Mouse (Mus musculus): ENCODE measurements at regions not wholly inside any gene's neighbourhood (a gene's known extent, or its start where the extent isn't known, plus 50 kb on each side); places are given as distances from the start of the nearest gene placed in this dataset.

DNA sequence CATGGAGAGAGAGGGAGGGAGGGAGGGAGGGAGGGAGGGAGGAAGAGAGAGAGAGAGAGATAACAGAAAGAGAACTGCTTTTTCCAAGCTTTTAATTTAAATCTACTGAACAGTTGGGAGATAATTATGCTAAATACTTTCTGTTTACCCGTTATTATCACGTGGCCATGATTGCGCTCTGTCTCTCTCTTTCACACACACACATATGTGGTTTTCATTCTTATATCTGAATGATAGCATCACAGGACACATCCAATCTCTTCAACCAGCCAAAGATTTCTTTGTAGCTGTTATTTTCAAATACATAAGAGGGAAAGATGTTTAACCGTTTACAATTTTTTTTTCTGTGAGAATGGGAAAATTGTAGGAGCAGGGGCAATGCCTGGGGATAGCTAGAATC is 627.1 kb downstream of the Pard3 start:
- H3K4me1 ChIP-seq (ENCODE audit: insufficient read depth), result no peaks in the 10 kb centered on the region
- no peaks in the 10 kb centered on the region for H3K36me3 ChIP-seq (ENCODE audit: insufficient read depth)
- H3K27ac ChIP-seq (ENCODE audit: low read depth, low read length), result no peak overlapping the region; the same call in 1 of the 2 replicates
- TF ChIP-seq CTCF (IDR thresholded peaks at IDR 0.05; ENCODE audit: low read depth), result no peak
- WGBS, result 41% methylated on average over 4 of the region's 4 CpGs
- H3K4me3 ChIP-seq (ENCODE audit: low read depth, low read length), result no peak overlapping the region
- DNase-seq, result peak; percentile 47
- no peaks in the 10 kb centered on the region for H3K9me3 ChIP-seq (ENCODE audit: low read length)
- H3K9ac ChIP-seq, result no peak overlapping the region
- H3K27me3 ChIP-seq (ENCODE audit: insufficient read depth, low read length), result no peaks in the 10 kb centered on the region
- H3K4me2 ChIP-seq (ENCODE audit: low read depth), result no peak overlapping the region
- peak; percentile 61 for ATAC-seq

DNA sequence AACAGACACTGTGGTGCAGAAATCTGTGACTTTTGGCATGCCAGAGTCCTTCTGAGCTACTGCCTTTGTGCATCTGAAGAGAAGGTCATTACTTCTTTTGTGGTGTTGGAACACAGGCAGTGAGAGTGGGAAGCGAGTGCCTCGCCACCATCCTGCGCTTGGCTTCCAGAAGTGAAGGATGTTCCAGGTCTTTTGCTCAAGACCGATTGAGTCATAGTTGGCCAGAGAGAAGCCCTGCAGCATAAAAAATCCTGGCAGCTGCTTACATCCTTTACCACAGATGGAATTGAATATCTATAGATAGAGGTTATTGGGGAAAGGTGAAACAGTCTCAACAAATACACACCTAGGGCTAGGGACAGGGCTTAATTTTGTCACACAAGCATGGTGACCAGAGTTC is 634.7 kb downstream of the Pard3 start:
- Histone ChIP-seq H3K4me3 (ENCODE audit: low read depth, low read length) (no peak overlapping the region), H3K27ac (ENCODE audit: low read depth, low read length) (no peak overlapping the region), H3K9me3 (ENCODE audit: low read length) (no peaks in the 10 kb centered on the region), H3K27me3 (ENCODE audit: insufficient read depth, low read length) (no peaks in the 10 kb centered on the region), H3K4me1 (ENCODE audit: insufficient read depth) (no peaks in the 10 kb centered on the region), H3K4me2 (ENCODE audit: low read depth) (no peak overlapping the region), H3K36me3 (ENCODE audit: insufficient read depth) (no peaks in the 10 kb centered on the region), H3K9ac (no peak overlapping the region)
- DNase-seq, result no peak
- WGBS, result 87% methylated on average over 4 of the region's 4 CpGs
- no peak for TF ChIP-seq CTCF (IDR thresholded peaks at IDR 0.05; ENCODE audit: low read depth)
- ATAC-seq, result no peak

DNA sequence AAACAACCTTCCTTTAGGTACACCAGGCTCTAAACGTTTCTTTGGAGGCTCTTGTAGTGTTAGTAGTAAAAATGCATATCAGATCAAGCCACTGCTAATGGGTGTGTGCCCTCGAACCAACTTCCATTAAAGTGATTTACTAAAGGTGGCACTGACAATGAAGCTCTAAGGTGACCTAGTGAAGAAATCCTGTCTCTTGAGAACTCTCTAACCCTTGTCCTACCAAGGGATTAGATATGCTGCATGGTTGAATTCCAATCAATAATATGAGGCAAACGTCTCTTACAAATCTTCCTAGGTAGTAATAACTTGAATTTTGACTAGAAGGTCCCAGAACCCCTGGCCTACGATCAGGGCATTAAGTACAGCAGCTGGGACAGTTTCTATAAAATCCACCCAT is 640.7 kb downstream of the Pard3 start:
- Histone ChIP-seq H3K9ac (no peak overlapping the region), H3K4me2 (ENCODE audit: low read depth) (no peak overlapping the region), H3K27ac (ENCODE audit: low read depth, low read length) (no peak overlapping the region), H3K36me3 (ENCODE audit: insufficient read depth) (no peaks in the 10 kb centered on the region), H3K4me1 (ENCODE audit: insufficient read depth) (peaks cover 9% of the 10 kb centered on the region; the same call in 1 of the 2 replicates), H3K27me3 (ENCODE audit: insufficient read depth, low read length) (no peaks in the 10 kb centered on the region), H3K9me3 (ENCODE audit: low read length) (no peaks in the 10 kb centered on the region), H3K4me3 (ENCODE audit: low read depth, low read length) (no peak overlapping the region)
- ATAC-seq, result no peak
- no peak for TF ChIP-seq CTCF (IDR thresholded peaks at IDR 0.05; ENCODE audit: low read depth)
- WGBS, result 86% methylated on average over 4 of the region's 4 CpGs
- no peak for DNase-seq

DNA sequence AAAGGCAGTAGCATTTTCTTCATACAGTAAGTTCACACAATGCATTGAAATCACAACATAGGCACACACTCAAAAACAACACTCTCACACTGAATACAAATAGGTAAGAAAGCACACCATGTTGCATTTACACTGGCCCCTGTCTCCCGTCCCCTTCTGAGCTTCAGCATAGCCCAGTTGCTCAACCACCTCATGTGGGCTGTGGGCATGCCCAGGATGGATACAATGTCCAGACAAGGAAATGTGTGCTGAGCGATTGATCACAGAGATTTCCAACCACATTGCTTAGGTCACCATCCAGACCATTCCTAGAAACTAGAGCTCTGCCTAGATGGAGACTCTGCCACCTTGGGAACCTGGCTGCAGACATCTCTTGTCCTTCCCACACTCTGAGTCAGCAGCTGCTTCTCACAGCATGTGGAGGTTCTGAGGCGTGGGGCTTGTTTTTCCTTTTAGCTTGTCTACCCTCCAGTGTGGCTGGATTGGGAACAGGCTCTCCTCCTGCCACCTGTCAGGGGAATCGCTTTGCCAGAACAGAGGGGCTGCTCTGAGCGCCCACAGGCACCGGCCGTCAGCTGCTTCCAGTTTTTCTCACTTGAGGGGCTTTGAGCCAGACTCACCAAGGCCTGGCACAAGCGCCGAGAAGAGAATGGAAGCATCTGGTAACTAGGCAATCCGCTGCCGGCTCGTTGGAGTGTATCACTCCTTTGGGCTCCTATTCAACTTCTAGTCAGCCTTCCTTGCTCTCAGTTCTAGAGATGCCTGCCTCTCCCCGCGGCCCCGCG is 642.5 kb downstream of the Pard3 start:
- Histone ChIP-seq H3K9ac (no peak overlapping the region), H3K4me2 (ENCODE audit: low read depth) (peak overlapping the region; percentile 17; the same call in 1 of the 2 replicates), H3K27ac (ENCODE audit: low read depth, low read length) (peak overlapping the region; percentile 67), H3K27me3 (ENCODE audit: insufficient read depth, low read length) (no peaks in the 10 kb centered on the region), H3K9me3 (ENCODE audit: low read length) (no peaks in the 10 kb centered on the region), H3K36me3 (ENCODE audit: insufficient read depth) (no peaks in the 10 kb centered on the region), H3K4me3 (ENCODE audit: low read depth, low read length) (no peak overlapping the region), H3K4me1 (ENCODE audit: insufficient read depth) (peaks cover 9% of the 10 kb centered on the region; the same call in 1 of the 2 replicates)
- DNase-seq (peak; percentile 88), ATAC-seq (peak; percentile 96)
- 32% methylated on average over 16 of the region's 16 CpGs for WGBS
- TF ChIP-seq CTCF (IDR thresholded peaks at IDR 0.05; ENCODE audit: low read depth), result no peak

DNA sequence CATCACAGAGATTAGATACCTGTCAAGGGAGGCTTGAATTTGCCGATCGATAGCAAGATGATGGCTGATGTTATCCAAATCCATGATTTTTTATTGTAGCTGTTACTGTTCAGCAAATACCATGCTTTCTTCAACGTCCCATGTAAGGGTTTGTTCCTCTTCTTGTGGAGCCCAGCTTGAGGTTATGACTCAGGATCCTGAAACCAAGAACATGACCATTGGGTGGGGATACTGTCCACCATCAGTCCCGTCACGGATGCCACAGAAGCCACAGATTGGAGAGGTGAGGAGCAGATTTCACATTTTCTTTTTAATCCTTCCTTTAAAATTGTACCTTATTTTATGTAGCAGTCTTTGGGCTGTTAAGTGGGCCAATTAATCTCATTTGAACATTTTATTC is 645.7 kb downstream of the Pard3 start:
- Histone ChIP-seq H3K9ac (no peak overlapping the region), H3K9me3 (ENCODE audit: low read length) (no peaks in the 10 kb centered on the region), H3K4me3 (ENCODE audit: low read depth, low read length) (no peak overlapping the region), H3K27ac (ENCODE audit: low read depth, low read length) (no peak overlapping the region), H3K4me1 (ENCODE audit: insufficient read depth) (peaks cover 9% of the 10 kb centered on the region; the same call in 1 of the 2 replicates), H3K4me2 (ENCODE audit: low read depth) (no peak overlapping the region), H3K27me3 (ENCODE audit: insufficient read depth, low read length) (no peaks in the 10 kb centered on the region), H3K36me3 (ENCODE audit: insufficient read depth) (no peaks in the 10 kb centered on the region)
- 97% methylated on average over 5 of the region's 5 CpGs for WGBS
- DNase-seq, result no peak
- no peak for ATAC-seq
- no peak for TF ChIP-seq CTCF (IDR thresholded peaks at IDR 0.05; ENCODE audit: low read depth)

DNA sequence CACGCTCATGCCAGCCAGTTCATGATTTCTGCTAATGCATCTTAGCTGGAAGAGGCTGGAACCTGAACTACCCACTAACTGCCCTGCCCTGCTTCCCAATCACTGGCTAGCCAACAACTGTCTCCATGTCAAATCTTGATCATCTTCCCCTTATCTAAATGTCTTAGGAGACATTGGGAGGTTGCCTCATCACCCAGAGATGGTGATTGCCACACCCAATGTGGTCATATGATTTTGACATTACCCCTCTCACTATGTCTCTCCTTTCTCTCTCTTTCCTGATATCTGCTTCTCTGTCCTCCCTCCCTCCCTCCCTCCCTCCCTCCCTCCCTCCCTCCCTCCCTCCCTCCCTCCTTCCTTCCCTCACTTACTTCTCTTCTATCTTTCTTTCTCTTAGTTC is 643.3 kb upstream of the Nrp1 start:
- 97% methylated on average over 1 of the region's 1 CpGs for WGBS

DNA sequence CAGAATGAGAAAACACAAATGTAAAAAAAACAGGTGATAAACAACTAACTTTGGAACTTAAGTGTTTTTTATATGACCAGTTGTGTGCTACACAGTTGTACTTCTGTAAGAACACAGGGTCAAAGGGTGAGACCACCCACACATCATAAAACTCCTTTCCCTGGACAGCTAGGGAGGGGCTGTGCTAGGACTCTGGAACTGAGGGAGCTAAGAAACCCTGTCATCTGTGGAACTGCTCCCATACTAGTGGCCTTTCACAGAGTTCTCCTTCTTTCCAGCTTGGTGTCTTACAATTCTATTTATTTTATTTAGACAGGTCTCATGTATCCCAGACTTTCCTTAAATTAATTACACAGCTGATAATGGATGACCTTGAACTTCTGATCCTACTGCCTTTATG is 640.4 kb upstream of the Nrp1 start:
- H3K4me2 ChIP-seq (ENCODE audit: low read depth), result no peak overlapping the region

More for the DNA sequence above, 643.3 kb upstream of the Nrp1 start:
- no peak overlapping the region for H3K4me2 ChIP-seq (ENCODE audit: low read depth)
- TF ChIP-seq CTCF (IDR thresholded peaks at IDR 0.05; ENCODE audit: low read depth), result no peak
- DNase-seq (no peak), ATAC-seq (no peak)
- no peaks in the 10 kb centered on the region for H3K27me3 ChIP-seq (ENCODE audit: insufficient read depth, low read length)
- no peak overlapping the region for H3K4me3 ChIP-seq (ENCODE audit: low read depth, low read length)
- no peaks in the 10 kb centered on the region for H3K36me3 ChIP-seq (ENCODE audit: insufficient read depth)
- peaks cover under 1% of the 10 kb centered on the region; the same call in 1 of the 2 replicates for H3K4me1 ChIP-seq (ENCODE audit: insufficient read depth)
- no peak overlapping the region for H3K9ac ChIP-seq
- no peaks in the 10 kb centered on the region for H3K9me3 ChIP-seq (ENCODE audit: low read length)
- H3K27ac ChIP-seq (ENCODE audit: low read depth, low read length), result no peak overlapping the region

More for the DNA sequence above, 640.4 kb upstream of the Nrp1 start:
- Histone ChIP-seq H3K36me3 (ENCODE audit: insufficient read depth) (no peaks in the 10 kb centered on the region), H3K27me3 (ENCODE audit: insufficient read depth, low read length) (no peaks in the 10 kb centered on the region), H3K9ac (no peak overlapping the region), H3K4me1 (ENCODE audit: insufficient read depth) (peaks cover 6% of the 10 kb centered on the region; the same call in 1 of the 2 replicates), H3K9me3 (ENCODE audit: low read length) (no peaks in the 10 kb centered on the region), H3K4me3 (ENCODE audit: low read depth, low read length) (no peak overlapping the region), H3K27ac (ENCODE audit: low read depth, low read length) (no peak overlapping the region)
- no peak for TF ChIP-seq CTCF (IDR thresholded peaks at IDR 0.05; ENCODE audit: low read depth)
- ATAC-seq (no peak), DNase-seq (no peak)
